Comparison of ENCODE assay signal across 25 mouse cellular contexts in genomic region chr9:37173376-37173775, GRCm38 (mm10). TPM values are rescaled to one million over a fixed set of nuclear protein-coding genes. Genes with fewer than 3 reads are reported as not detected.
DNase-seq lines count a peak whose midpoint lies in the region; ATAC-seq lines count a peak whose summit lies in the region.
"Had no signal": no experiment of that assay in that cellular context is flagged by ENCODE, and none has a peak within 500 bp of the region (broad histone marks: within the 10 kb centered on the region; RNA-seq: fewer than 3 reads in every experiment).

No protein-coding gene starts in this region.

- 34% methylated on average over 5 of the region's 5 CpGs for WGBS in limb, embryonic 11.5 days
- WGBS in limb, embryonic 10.5 days: 68% methylated on average over 5 of the region's 5 CpGs

- no peaks in the 10 kb centered on the region for H3K36me3 ChIP-seq in limb, embryonic 11.5 days (ENCODE audit: control insufficient read depth, insufficient read depth, low read length)
- H3K36me3 ChIP-seq in limb, embryonic 10.5 days: no peaks in the 10 kb centered on the region
- H3K36me3 ChIP-seq: embryonic facial prominence, embryonic 13.5 days; liver, embryonic 12.5 days; midbrain, embryonic 13.5 days had no signal

- H3K9me3 ChIP-seq in limb, embryonic 11.5 days (ENCODE audit: control insufficient read depth, low read length): no peaks in the 10 kb centered on the region
- H3K9me3 ChIP-seq in limb, embryonic 10.5 days (replicated peaks): no peaks in the 10 kb centered on the region
- H3K9me3 ChIP-seq: embryonic facial prominence, embryonic 13.5 days; liver, embryonic 12.5 days; midbrain, embryonic 13.5 days had no signal

- no peak for ATAC-seq in limb, embryonic 11.5 days (ENCODE audit: insufficient number of reproducible peaks, low FRiP score, low TSS enrichment, low read depth)
- ATAC-seq: CD4-positive, CD25-positive, alpha-beta regulatory T cell, adult 4 months; forebrain, embryonic 14.5 days; liver, embryonic 12.5 days; midbrain, embryonic 13.5 days had no signal

- H3K4me1 ChIP-seq in limb, embryonic 11.5 days (ENCODE audit: control insufficient read depth, insufficient read depth, low read length): peaks cover 12% of the 10 kb centered on the region
- H3K4me1 ChIP-seq in limb, embryonic 10.5 days: peaks cover 35% of the 10 kb centered on the region
- H3K4me1 ChIP-seq: liver, embryonic 12.5 days had no signal

- H3K9ac ChIP-seq in limb, embryonic 11.5 days (ENCODE audit: low read length): no peak overlapping the region
- H3K9ac ChIP-seq: embryonic facial prominence, embryonic 13.5 days; liver, embryonic 12.5 days; midbrain, embryonic 13.5 days had no signal

- H3K27ac ChIP-seq in limb, embryonic 11.5 days (replicated peaks; ENCODE audit: low read depth, low read length): 0 out of 2 replicates have a peak overlapping the region, but pooled peaks have one; percentile 23
- no peak overlapping the region; the same call in 1 of the 2 replicates for H3K27ac ChIP-seq in limb, embryonic 10.5 days
- H3K27ac ChIP-seq: layer of hippocampus, adult 2 months; liver, embryonic 12.5 days; midbrain, embryonic 13.5 days; stomach, postnatal 0 days had no signal

- H3K4me3 ChIP-seq in limb, embryonic 11.5 days (ENCODE audit: low read depth, low read length): no peak overlapping the region
- H3K4me3 ChIP-seq in limb, embryonic 10.5 days: no peak overlapping the region
- H3K4me3 ChIP-seq: embryonic facial prominence, embryonic 13.5 days; layer of hippocampus, adult 2 months; liver, embryonic 12.5 days; midbrain, embryonic 13.5 days had no signal

- H3K4me2 ChIP-seq in limb, embryonic 11.5 days (ENCODE audit: low read depth, severe bottlenecking): no peak overlapping the region
- H3K4me2 ChIP-seq: embryonic facial prominence, embryonic 13.5 days; heart, embryonic 11.5 days; liver, embryonic 12.5 days; midbrain, embryonic 13.5 days had no signal

- H3K27me3 ChIP-seq in limb, embryonic 11.5 days (ENCODE audit: control insufficient read depth, insufficient read depth, low read length): peaks cover 2% of the 10 kb centered on the region; the same call in 1 of the 2 replicates
- H3K27me3 ChIP-seq in limb, embryonic 10.5 days (ENCODE audit: low read depth, poor library complexity, severe bottlenecking): peaks cover 69% of the 10 kb centered on the region

- peak; percentile 51 to 53 for DNase-seq in cerebellum, postnatal 10 days
- no peak for DNase-seq in cerebellum, postnatal 4 days (ENCODE audit: low spot score in 2 of 2)
- no peak for DNase-seq in limb, embryonic 11.5 days (ENCODE audit: low spot score)
- DNase-seq in limb, embryonic 10.5 days (ENCODE audit: low spot score): no peak
- DNase-seq in fibroblast of lung, adult 2 months (ENCODE audit: low read depth): peak; percentile 9
- peak; percentile 23 for DNase-seq in mesoderm, embryonic 11.5 days (ENCODE audit: low read depth, low spot score)
- DNase-seq in kidney, adult 18-20 months: no peak
- no peak for DNase-seq in layer of hippocampus, postnatal 36 days
- DNase-seq: gastrocnemius, postnatal 14 days; heart, adult 11 months; kidney, postnatal 25 days; lung, adult 18-20 months; thymus, adult 2 months; thymus, postnatal 4 days had no signal

RNA-seq across cellular contexts. Expression of gene Pknox2, which starts 26.2 kb away (rescaled TPM):
- polyA plus RNA-seq in limb, embryonic 11.5 days (2014; fragmentation: Nextera tagmentation; extraction: Ambion mirVana): 11.3 and 12.4 TPM in 2 replicates
- 6.2 and 11.7 TPM in 2 replicates for polyA plus RNA-seq in limb, embryonic 10.5 days (2016; fragmentation: Nextera tagmentation; extraction: Ambion mirVana)
- 10 to 100 TPM; 32.7 to 38.3 TPM for total RNA-seq in layer of hippocampus, postnatal 36 days (2021)
- total RNA-seq: hematopoietic stem cell, adult 5-6 weeks; monocyte, adult 5-6 weeks; neutrophil, adult 5-6 weeks had no signal
- polyA plus RNA-seq: CD4-positive, CD25-positive, alpha-beta regulatory T cell, adult 4 months had no signal

RNA-seq across cellular contexts. Expression of gene Tmem218, which starts 34.6 kb away (rescaled TPM):
- polyA plus RNA-seq in limb, embryonic 11.5 days (2014; fragmentation: Nextera tagmentation; extraction: Ambion mirVana): 11.4 and 11.5 TPM in 2 replicates
- 6.5 and 10.4 TPM in 2 replicates for polyA plus RNA-seq in limb, embryonic 10.5 days (2016; fragmentation: Nextera tagmentation; extraction: Ambion mirVana)
- total RNA-seq in layer of hippocampus, postnatal 36 days (2021): 1 to 10 TPM; 8.4 to 8.8 TPM

Comparison
In these comparisons a context has a peak if more than half of its experiments do, and no peak if none do; other contexts are left out.
1. DNase-seq: peak in cerebellum, postnatal 10 days (2 of 2), fibroblast of lung, adult 2 months (single experiment) and mesoderm, embryonic 11.5 days (single experiment); none in cerebellum, postnatal 4 days (0 of 2), limb, embryonic 11.5 days (single experiment), limb, embryonic 10.5 days (single experiment), kidney, adult 18-20 months (single experiment) and layer of hippocampus, postnatal 36 days (0 of 2).